In the genomic region with DNA sequence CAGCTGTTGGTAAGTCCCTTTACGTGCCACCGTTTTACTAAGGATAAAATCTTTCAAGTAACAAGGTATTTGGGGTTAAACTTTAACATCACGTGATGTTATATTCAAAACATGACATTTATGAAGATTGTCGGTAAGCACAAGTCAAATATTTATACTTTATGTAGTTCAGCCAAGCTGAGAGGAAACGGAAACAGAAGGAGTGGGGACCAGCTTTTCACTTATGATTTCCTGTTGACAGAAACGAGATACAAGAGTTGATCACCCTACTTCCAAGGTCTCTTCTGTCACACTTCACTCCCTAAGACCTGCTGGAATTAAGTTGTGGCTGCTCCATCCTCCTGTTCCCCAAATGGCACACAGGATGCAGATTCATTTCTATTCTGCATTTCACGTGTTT, we compare ENCODE assay signal across 16 mouse cellular contexts. TPM values are rescaled to one million over a fixed set of nuclear protein-coding genes. Genes with fewer than 3 reads are reported as not detected.
DNase-seq lines count a peak whose midpoint lies in the region; ATAC-seq and TF ChIP-seq lines count a peak whose summit lies in the region.
"Had no signal": no experiment of that assay in that cellular context is flagged by ENCODE, and none has a peak within 500 bp of the region (broad histone marks: within the 10 kb centered on the region; RNA-seq: fewer than 3 reads in every experiment).

No protein-coding gene starts in this region.

- no peaks in the 10 kb centered on the region; the same call in 1 of the 2 replicates for H3K36me3 ChIP-seq in heart, adult 2 months (ENCODE audit: control insufficient read depth, insufficient read depth, low read length)
- peaks cover 10% of the 10 kb centered on the region for H3K36me3 ChIP-seq in lung, embryonic 15.5 days

- H3K9ac ChIP-seq in heart, adult 2 months (ENCODE audit: low read depth, low read length) = no peak overlapping the region
- no peak overlapping the region for H3K9ac ChIP-seq in lung, embryonic 15.5 days
- H3K9ac ChIP-seq: hindbrain, embryonic 14.5 days; kidney, embryonic 15.5 days; liver, embryonic 12.5 days; midbrain, embryonic 12.5 days; neural tube, embryonic 12.5 days; stomach, embryonic 15.5 days had no signal

- DNase-seq in heart, adult 2 months = no peak
- DNase-seq in heart, postnatal 10 days = no peak
- DNase-seq in lung, postnatal 36 days = no peak
- DNase-seq in CD4-positive helper T cell, adult 2 months (ENCODE audit: low read depth, low spot score) = peak; percentile 29
- peak; percentile 60 for DNase-seq in induced T-regulatory cell, adult 2 months (ENCODE audit: low read depth)
- no peak for DNase-seq in adrenal gland, adult 18-20 months (ENCODE audit: low spot score in 2 of 2)
- DNase-seq: adrenal gland, adult 2 months; cerebellum, adult 9-10 months had no signal

- H3K27ac ChIP-seq in heart, adult 2 months = peak overlapping the region; percentile 44
- H3K27ac ChIP-seq in lung, embryonic 15.5 days = peak overlapping the region; percentile 39; the same call in 1 of the 2 replicates
- H3K27ac ChIP-seq: embryonic facial prominence, embryonic 10.5 days; hindbrain, embryonic 14.5 days; kidney, embryonic 15.5 days; liver, embryonic 12.5 days; midbrain, embryonic 12.5 days; neural tube, embryonic 12.5 days; stomach, embryonic 15.5 days had no signal

- TF ChIP-seq EP300 in heart, adult 2 months (IDR thresholded peaks at IDR 0.05; ENCODE audit: insufficient read depth, low read depth, low read length) = no peak

- intact Hi-C loops in heart, adult 2 months (cut with DNase I) = no loop called here
- intact Hi-C loops in heart, postnatal 10 days (cut with DNase I) = no loop called here

- H3K27me3 ChIP-seq in heart, adult 2 months (ENCODE audit: control insufficient read depth, insufficient read depth, low read length) = no peaks in the 10 kb centered on the region
- no peaks in the 10 kb centered on the region for H3K27me3 ChIP-seq in lung, embryonic 15.5 days
- H3K27me3 ChIP-seq: kidney, embryonic 15.5 days; liver, embryonic 12.5 days; midbrain, embryonic 12.5 days; neural tube, embryonic 12.5 days; stomach, embryonic 15.5 days had no signal

- no peak for TF ChIP-seq CTCF in heart, adult 2 months (IDR thresholded peaks at IDR 0.05)

- H3K79me2 ChIP-seq in heart, adult 2 months (replicated peaks; ENCODE audit: control insufficient read depth, insufficient read depth, low read length) = no peaks in the 10 kb centered on the region

- 51% methylated on average over 7 of the region's 7 CpGs for WGBS in heart, adult 2 months
- WGBS in lung, embryonic 15.5 days = 46% methylated on average over 7 of the region's 7 CpGs

- no peaks in the 10 kb centered on the region for H3K9me3 ChIP-seq in lung, embryonic 15.5 days
- H3K9me3 ChIP-seq: embryonic facial prominence, embryonic 10.5 days; kidney, embryonic 15.5 days; liver, embryonic 12.5 days; midbrain, embryonic 12.5 days; neural tube, embryonic 12.5 days; stomach, embryonic 15.5 days had no signal

- peaks cover 1% of the 10 kb centered on the region; the same call in 1 of the 2 replicates for H3K4me1 ChIP-seq in heart, adult 2 months (ENCODE audit: control insufficient read depth, insufficient read depth, low read length)
- H3K4me1 ChIP-seq in lung, embryonic 15.5 days = no peaks in the 10 kb centered on the region
- H3K4me1 ChIP-seq: embryonic facial prominence, embryonic 10.5 days; kidney, embryonic 15.5 days; midbrain, embryonic 12.5 days; neural tube, embryonic 12.5 days; stomach, embryonic 15.5 days had no signal

- no peak for TF ChIP-seq POLR2A in heart, adult 2 months (IDR thresholded peaks at IDR 0.05; ENCODE audit: insufficient read depth, low read depth, low read length)

- no peak for ATAC-seq in lung, embryonic 15.5 days (ENCODE audit: borderline replicate concordance, extremely low read depth, low FRiP score, low TSS enrichment)
- ATAC-seq: liver, embryonic 12.5 days had no signal

- no peak overlapping the region for H3K4me2 ChIP-seq in lung, embryonic 15.5 days
- H3K4me2 ChIP-seq: hindbrain, embryonic 14.5 days; kidney, embryonic 15.5 days; liver, embryonic 12.5 days; midbrain, embryonic 12.5 days; neural tube, embryonic 12.5 days; stomach, embryonic 15.5 days had no signal

- H3K4me3 ChIP-seq in heart, adult 2 months = no peak overlapping the region
- H3K4me3 ChIP-seq in lung, embryonic 15.5 days = no peak overlapping the region
- H3K4me3 ChIP-seq: embryonic facial prominence, embryonic 10.5 days; kidney, embryonic 15.5 days; liver, embryonic 12.5 days; midbrain, embryonic 12.5 days; neural tube, embryonic 12.5 days; stomach, embryonic 15.5 days had no signal

RNA-seq across cellular contexts. Expression of gene Llph, which starts 6.1 kb away (rescaled TPM):
- 1 to 10 TPM; 8.5 to 8.8 TPM for total RNA-seq in heart, adult 2 months (2021)
- 4.5 and 5.4 TPM in 2 replicates for polyA plus RNA-seq in heart, adult 2 months (2012; rRNA removed)
- 1 to 10 TPM; 7.8 to 8.3 TPM for total RNA-seq in heart, postnatal 10 days (2021)
- 42.8 and 46.6 TPM in 2 replicates for polyA plus RNA-seq in lung, embryonic 15.5 days (2015; fragmentation: Nextera tagmentation; extraction: Ambion mirVana)
- total RNA-seq in adrenal gland, adult 18-20 months (2021) = 10 to 100 TPM; 26.7 to 34.4 TPM

RNA-seq across cellular contexts. Expression of gene Irak3, which starts 18.8 kb away (rescaled TPM):
- total RNA-seq in heart, adult 2 months (2021) = 1 to 10 TPM; 3.0 to 3.7 TPM
- 2.6 and 3.7 TPM in 2 replicates for polyA plus RNA-seq in heart, adult 2 months (2012; rRNA removed)
- 1 to 10 TPM; 3.4 to 4.2 TPM for total RNA-seq in heart, postnatal 10 days (2021)
- 0.64 and 0.67 TPM in 2 replicates for polyA plus RNA-seq in lung, embryonic 15.5 days (2015; fragmentation: Nextera tagmentation; extraction: Ambion mirVana)
- 1 to 10 TPM; 2.2 to 4.7 TPM for total RNA-seq in adrenal gland, adult 18-20 months (2021)

RNA-seq across cellular contexts. Expression of gene Tmbim4, which starts 19.4 kb away (rescaled TPM):
- total RNA-seq in heart, adult 2 months (2021) = 100 to 1,000 TPM in 1 of 2 experiments, 10 to 100 TPM in 1; 91.9 to 112 TPM
- polyA plus RNA-seq in heart, adult 2 months (2012; rRNA removed) = 194 and 239 TPM in 2 replicates
- total RNA-seq in heart, postnatal 10 days (2021) = 100 to 1,000 TPM in 1 of 2 experiments, 10 to 100 TPM in 1; 97.7 to 106 TPM
- polyA plus RNA-seq in lung, embryonic 15.5 days (2015; fragmentation: Nextera tagmentation; extraction: Ambion mirVana) = 89.7 and 96.4 TPM in 2 replicates
- 100 to 1,000 TPM; 131 to 143 TPM for total RNA-seq in adrenal gland, adult 18-20 months (2021)

Comparison
In these comparisons a context has a peak if more than half of its experiments do, and no peak if none do; other contexts are left out.
1. DNase-seq: peak in CD4-positive helper T cell, adult 2 months (single experiment) and induced T-regulatory cell, adult 2 months (single experiment); none in heart, adult 2 months (0 of 2), heart, postnatal 10 days (0 of 2), lung, postnatal 36 days (single experiment) and adrenal gland, adult 18-20 months (0 of 2).